17 mouse cellular contexts compared by ENCODE assay signal in the genomic region with DNA sequence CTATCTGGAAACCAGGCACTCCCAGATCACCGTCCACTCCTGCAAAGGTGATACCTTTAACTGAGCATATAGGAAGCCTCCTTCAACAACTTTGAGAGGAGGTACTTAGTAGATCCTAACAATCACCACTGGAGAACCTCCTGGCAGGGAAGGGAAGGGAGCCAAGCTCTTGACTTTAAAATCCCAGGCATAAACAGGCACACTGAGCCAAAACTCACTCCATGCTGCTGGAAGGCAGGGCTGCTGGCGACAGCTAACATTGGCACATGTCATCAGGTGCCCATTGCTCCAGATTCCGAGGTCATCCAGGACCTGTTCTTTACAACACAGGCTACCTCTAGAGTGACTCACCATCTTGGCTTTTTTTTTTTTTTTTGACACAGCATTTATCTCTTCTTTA.
A peak's percentile ranks its signal among the peaks of the same experiment; 100 is the strongest.
DNase-seq lines count a peak whose midpoint lies in the region; ATAC-seq lines count a peak whose summit lies in the region.
"Had no signal": no experiment of that assay in that cellular context is flagged by ENCODE, and none has a peak within 500 bp of the region (broad histone marks: within the 10 kb centered on the region; RNA-seq: fewer than 3 reads in every experiment).

No protein-coding gene starts in this region.

- no peaks in the 10 kb centered on the region for H3K9me3 ChIP-seq in forebrain, embryonic 15.5 days
- H3K9me3 ChIP-seq in forebrain, embryonic 12.5 days: no peaks in the 10 kb centered on the region
- H3K9me3 ChIP-seq in heart, embryonic 11.5 days (replicated peaks; ENCODE audit: control insufficient read depth, low read length): no peaks in the 10 kb centered on the region
- H3K9me3 ChIP-seq: embryonic facial prominence, embryonic 10.5 days; embryonic facial prominence, embryonic 12.5 days; forebrain, embryonic 10.5 days had no signal

- H3K27me3 ChIP-seq in forebrain, embryonic 15.5 days: no peaks in the 10 kb centered on the region
- peaks cover 16% of the 10 kb centered on the region; the same call in 1 of the 2 replicates for H3K27me3 ChIP-seq in forebrain, embryonic 12.5 days
- H3K27me3 ChIP-seq in heart, embryonic 11.5 days (ENCODE audit: control insufficient read depth, insufficient read depth, low read length): 0 out of 2 replicates have a peak, but pooled peaks cover 5% of the 10 kb centered on the region

- peak overlapping the region; percentile 24 for H3K27ac ChIP-seq in forebrain, embryonic 15.5 days (replicated peaks)
- H3K27ac ChIP-seq in forebrain, embryonic 12.5 days: no peak overlapping the region
- H3K27ac ChIP-seq in heart, embryonic 11.5 days (ENCODE audit: low read depth, low read length): no peak overlapping the region
- H3K27ac ChIP-seq: embryonic facial prominence, embryonic 10.5 days; embryonic facial prominence, embryonic 12.5 days; forebrain, embryonic 10.5 days had no signal

- H3K9ac ChIP-seq in forebrain, embryonic 15.5 days (replicated peaks): no peak overlapping the region
- H3K9ac ChIP-seq in forebrain, embryonic 12.5 days: no peak overlapping the region
- H3K9ac ChIP-seq in heart, embryonic 11.5 days (ENCODE audit: low read depth, low read length): no peak overlapping the region
- H3K9ac ChIP-seq: embryonic facial prominence, embryonic 12.5 days had no signal

- intact Hi-C loops in left cerebral cortex, postnatal 4 days (cut with DNase I): loop anchor here (2.0 to 5.0 kb wide), 2 partner anchors 131 to 1318 kb away; no protein-coding TSS in a partner anchor

- no peak for ATAC-seq in forebrain, embryonic 15.5 days (replicated peaks)
- ATAC-seq in forebrain, embryonic 12.5 days (ENCODE audit: low FRiP score): no peak
- ATAC-seq in heart, embryonic 11.5 days (replicated peaks; ENCODE audit: insufficient number of reproducible peaks, low FRiP score, low TSS enrichment): no peak
- ATAC-seq: forebrain, embryonic 14.5 days had no signal

- H3K4me2 ChIP-seq in forebrain, embryonic 15.5 days (replicated peaks): no peak overlapping the region
- H3K4me2 ChIP-seq in forebrain, embryonic 12.5 days: no peak overlapping the region
- H3K4me2 ChIP-seq in heart, embryonic 11.5 days: no peak overlapping the region
- H3K4me2 ChIP-seq: embryonic facial prominence, embryonic 12.5 days had no signal

- WGBS in forebrain, embryonic 15.5 days: 66% methylated on average over 3 of the region's 3 CpGs
- WGBS in forebrain, embryonic 12.5 days: 83% methylated on average over 3 of the region's 3 CpGs
- 51% methylated on average over 3 of the region's 3 CpGs for WGBS in heart, embryonic 11.5 days (ENCODE audit: insufficient replicate concordance)

- H3K4me3 ChIP-seq in forebrain, embryonic 15.5 days: no peak overlapping the region
- no peak overlapping the region for H3K4me3 ChIP-seq in forebrain, embryonic 12.5 days (replicated peaks)
- H3K4me3 ChIP-seq in heart, embryonic 11.5 days (ENCODE audit: low read depth, low read length): no peak overlapping the region
- H3K4me3 ChIP-seq: embryonic facial prominence, embryonic 10.5 days; embryonic facial prominence, embryonic 12.5 days; forebrain, embryonic 10.5 days had no signal

- peak; percentile 80 for DNase-seq in heart, adult 11 months
- DNase-seq in adipocyte (ENCODE audit: low spot score): peak; percentile 5
- peak; percentile 65 for DNase-seq in fat pad, adult 2 months (ENCODE audit: extremely low read depth, low read depth, low spot score)
- DNase-seq in left cerebral cortex, postnatal 4 days: no peak
- DNase-seq: adrenal gland, postnatal 14 days; adrenal gland, postnatal 36 days; cerebellum, adult 11-12 months; cerebellum, adult 2 months; cerebellum, adult 9-10 months; cerebellum, postnatal 25 days had no signal

- no peaks in the 10 kb centered on the region for H3K36me3 ChIP-seq in forebrain, embryonic 15.5 days
- no peaks in the 10 kb centered on the region for H3K36me3 ChIP-seq in forebrain, embryonic 12.5 days (replicated peaks)
- H3K36me3 ChIP-seq in heart, embryonic 11.5 days (ENCODE audit: control insufficient read depth, insufficient read depth, low read length): no peaks in the 10 kb centered on the region
- H3K36me3 ChIP-seq: embryonic facial prominence, embryonic 10.5 days; embryonic facial prominence, embryonic 12.5 days; forebrain, embryonic 10.5 days had no signal

- H3K4me1 ChIP-seq in forebrain, embryonic 15.5 days: peaks cover 48% of the 10 kb centered on the region
- H3K4me1 ChIP-seq in forebrain, embryonic 12.5 days: peaks cover 6% of the 10 kb centered on the region; the same call in 1 of the 2 replicates
- H3K4me1 ChIP-seq in heart, embryonic 11.5 days (ENCODE audit: control insufficient read depth, insufficient read depth, low read length): 0 out of 2 replicates have a peak, but pooled peaks cover 4% of the 10 kb centered on the region
